Mouse (Mus musculus) megakaryocyte progenitor cell, adult 5-6 weeks (primary cell): ENCODE results near the gene Shisa8. TPM values are rescaled to one million over a fixed set of nuclear protein-coding genes. Genes with fewer than 3 reads are reported as not detected.

ENCODE experiments used
- ATAC-seq: replicated peaks from 2 replicates; pipeline ENCODE4 v1.8.0; 2016; ENCODE audit warnings: mild to moderate bottlenecking, moderate TSS enrichment, inconsistent platforms; ENCODE audit not compliant: poor library complexity
- total RNA-seq, 2 experiments: library from RNA; stranded (forward) in 1 of 2; stranded (reverse) in 1 of 2; fragments of 157-497, 149-512 nt in 1 of 2; fragments of 200-1000 nt in 1 of 2; gene quantifications; 2 replicates each; pipeline versions ENCODE4 v1.2.3 to v1.2.4; 2015 to 2017

Shisa8 gene
- total RNA-seq, 2 experiments from 2014 or later: 0.10 to 3.2 TPM

- ATAC-seq: no peak
These were observed 6.1 kb downstream of the Shisa8 start for GRCm38 (mm10) chr15:82206365-82207104.

GRCm38 (mm10) chr15:82204680-82205371, 7.8 kb downstream of the Shisa8 start:
- ATAC-seq: no peak

- no peak for ATAC-seq
These were observed 8.8 kb downstream of the Shisa8 start for GRCm38 (mm10) chr15:82203611-82204351.

DNA sequence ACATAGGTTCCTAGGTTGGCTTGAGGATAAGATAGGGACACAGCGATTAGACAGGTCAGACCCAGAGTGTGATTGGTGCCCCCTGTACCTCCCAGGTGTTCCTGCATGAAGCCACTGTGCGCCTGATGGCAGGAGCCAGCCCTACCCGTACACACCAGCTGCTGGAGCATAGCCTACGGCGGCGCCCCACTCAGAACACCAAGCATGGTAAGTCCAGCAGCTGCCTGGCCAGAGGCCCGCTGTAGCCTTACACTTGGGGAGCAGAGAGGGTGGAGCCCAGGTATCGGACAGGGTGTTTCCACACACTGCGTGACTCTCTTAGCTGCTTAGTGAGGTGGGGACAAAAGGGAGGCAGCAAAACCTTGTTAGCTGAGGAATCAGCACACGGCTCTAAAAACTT, 9.5 kb downstream of the Shisa8 start:
- ATAC-seq: no peak

DNA sequence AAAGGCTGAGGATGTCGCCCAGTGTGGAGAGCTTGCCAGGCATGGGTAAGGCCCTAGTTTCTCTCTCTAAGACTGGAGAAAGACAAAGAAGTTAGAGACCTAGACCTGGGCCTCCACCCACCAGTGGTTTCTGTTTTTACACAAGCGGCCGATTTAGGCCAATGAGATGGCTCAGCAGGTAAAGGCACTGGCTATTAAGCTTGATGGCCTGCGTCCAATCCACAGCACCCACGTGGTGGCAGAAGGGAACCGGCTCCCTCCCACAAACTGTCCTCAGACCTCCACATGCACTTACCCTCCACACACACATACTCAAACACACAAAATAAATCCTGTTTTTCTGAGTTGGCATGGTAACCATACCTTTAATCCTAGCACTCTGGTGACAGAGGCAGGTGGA, 10.5 kb downstream of the Shisa8 start:
- no peak for ATAC-seq

GRCm38 (mm10) chr15:82199546-82199945, 13.1 kb downstream of the Shisa8 start:
- no peak for ATAC-seq

- ATAC-seq: peak; percentile 62
These were observed 14.3 kb downstream of the Shisa8 start for GRCm38 (mm10) chr15:82198342-82198741.

DNA sequence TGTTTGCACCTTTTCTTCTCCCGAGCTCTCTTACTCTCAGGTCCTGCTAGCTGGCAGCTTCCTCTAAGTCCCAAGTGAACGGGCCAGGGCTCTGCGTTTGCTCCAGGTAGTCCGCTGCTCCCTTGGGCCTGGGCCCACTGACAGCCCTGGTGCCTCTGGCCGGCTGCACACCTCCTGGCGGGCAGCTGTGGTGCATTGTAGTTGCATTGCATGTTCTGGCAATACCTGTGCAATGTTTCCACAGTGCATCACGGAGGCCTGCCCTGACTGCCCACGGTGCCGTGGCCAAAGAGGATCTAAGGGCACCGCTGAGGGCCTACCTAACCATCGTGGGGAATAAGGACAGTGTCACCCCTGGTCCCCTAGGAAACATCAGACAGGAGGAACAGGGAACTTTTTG, 14.7 kb downstream of the Shisa8 start:
- no peak for ATAC-seq

GRCm38 (mm10) chr15:82197246-82197750, 15.3 kb downstream of the Shisa8 start:
- peak; percentile 45 for ATAC-seq

- peak; percentile 59 for ATAC-seq
These were observed 16.3 kb downstream of the Shisa8 start for GRCm38 (mm10) chr15:82196300-82196699.

DNA sequence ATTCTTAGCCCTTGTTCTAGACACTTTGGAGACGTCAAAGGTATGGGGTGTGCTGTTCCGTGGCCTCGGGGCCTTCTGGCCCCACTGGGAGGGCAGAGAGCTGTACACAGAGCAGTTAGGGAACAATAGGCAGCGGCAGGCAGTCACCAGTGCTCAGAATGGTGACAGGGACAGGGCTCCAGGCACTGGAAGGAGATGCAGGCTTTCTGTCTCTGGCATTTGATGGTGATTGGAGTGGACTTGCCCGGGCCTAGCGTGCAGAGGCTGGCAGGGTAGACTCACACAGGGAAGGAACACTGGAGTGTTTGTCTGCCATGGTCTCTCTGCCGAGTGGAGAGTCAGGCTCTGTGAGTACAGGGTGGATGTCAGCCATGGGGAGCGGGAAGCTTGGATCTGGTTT, 20.0 kb downstream of the Shisa8 start:
- ATAC-seq: no peak

DNA sequence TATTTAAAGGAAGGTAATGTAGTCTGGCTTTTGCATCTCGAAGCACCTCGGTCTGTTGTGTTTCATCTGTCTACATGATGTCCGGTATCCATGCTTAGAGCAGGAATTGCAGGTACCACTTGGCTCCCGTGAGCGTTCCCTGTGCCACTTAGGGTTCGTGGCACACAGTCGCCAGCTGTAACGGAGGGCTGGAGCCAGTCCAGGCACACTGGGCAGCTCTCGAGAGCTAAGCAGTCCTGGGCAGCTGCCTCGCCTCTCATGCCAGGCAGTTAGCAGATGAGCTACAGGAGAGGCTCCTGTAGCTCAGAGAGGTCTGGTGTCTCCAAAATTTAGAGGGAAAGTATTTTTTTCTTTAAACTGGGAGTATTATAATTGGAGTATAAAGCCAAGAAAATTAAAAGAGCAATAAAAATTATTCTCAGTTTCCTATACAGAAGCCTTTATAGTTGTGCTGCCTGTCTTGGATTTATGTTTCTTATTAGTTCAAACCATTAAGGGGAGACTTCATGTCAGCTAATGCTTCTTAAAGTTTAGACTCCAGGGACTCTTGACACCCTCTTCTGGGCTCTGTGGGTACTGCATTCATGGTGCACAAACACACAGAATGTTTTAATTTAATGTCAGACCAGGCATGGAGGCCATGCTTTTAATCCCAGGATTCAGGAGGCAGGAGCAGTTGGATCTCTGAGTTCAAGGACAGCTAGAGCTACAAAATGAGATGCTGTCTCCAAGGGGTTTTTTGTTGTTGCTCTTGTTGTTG, 24.0 kb downstream of the Shisa8 start:
- ATAC-seq: peak; percentile 30; the same call in 1 of the 2 replicates

DNA sequence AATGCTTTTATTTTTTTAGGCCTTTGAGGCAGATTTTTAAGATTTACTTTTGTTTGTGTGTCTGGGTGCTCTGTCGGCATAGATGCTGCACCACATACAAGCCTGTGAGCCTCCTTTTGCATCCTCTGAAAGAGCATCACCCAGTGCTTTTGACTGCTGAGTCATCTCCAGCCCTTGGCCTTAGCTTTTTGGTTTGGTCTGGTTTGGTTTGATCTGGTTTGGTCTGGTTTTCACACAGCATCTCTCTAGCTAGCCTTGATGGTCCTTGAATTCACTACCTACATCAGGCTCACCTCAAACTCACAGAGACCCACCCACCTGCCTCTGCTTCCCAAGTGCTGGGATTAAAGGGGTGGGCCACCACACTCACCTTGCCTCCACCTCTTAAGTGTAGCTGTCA, 24.7 kb downstream of the Shisa8 start:
- ATAC-seq: no peak

- no peak for ATAC-seq
These were observed 25.2 kb downstream of the Shisa8 start for GRCm38 (mm10) chr15:82187401-82187800.

GRCm38 (mm10) chr15:82186931-82187330, 25.7 kb downstream of the Shisa8 start:
- peak; percentile 24 for ATAC-seq

- ATAC-seq: peak; percentile 73
These were observed 26.5 kb downstream of the Shisa8 start for GRCm38 (mm10) chr15:82186131-82186530.

- no peak for ATAC-seq
These were observed 27.4 kb downstream of the Shisa8 start for GRCm38 (mm10) chr15:82185062-82185783.

DNA sequence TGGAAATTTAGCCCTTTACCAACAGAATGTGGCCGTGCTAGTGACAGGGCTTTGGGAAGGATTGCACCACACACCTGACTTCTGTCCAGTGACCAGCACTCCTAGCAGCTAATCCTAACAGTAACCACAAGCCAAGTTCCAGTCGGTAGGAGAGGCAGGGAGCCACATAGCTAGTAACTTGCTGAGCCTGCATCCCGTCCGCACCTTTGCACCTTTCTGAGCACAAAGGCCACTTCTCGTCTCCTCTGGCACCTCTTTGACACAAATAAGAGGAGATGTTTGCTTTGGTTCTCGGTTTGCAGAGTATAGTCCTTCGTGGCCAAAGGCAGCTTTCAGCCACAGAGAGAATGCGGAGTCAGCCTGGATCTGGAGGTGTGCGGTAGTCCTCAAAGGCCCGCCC, 28.0 kb downstream of the Shisa8 start:
- no peak for ATAC-seq

- peak; percentile 32; the same call in 1 of the 2 replicates for ATAC-seq
These were observed 28.4 kb downstream of the Shisa8 start for GRCm38 (mm10) chr15:82184183-82184582.

GRCm38 (mm10) chr15:82183596-82183995, 29.0 kb downstream of the Shisa8 start:
- ATAC-seq: no peak
